Comparison of ENCODE assay signal across 9 mouse cellular contexts in the genomic region with DNA sequence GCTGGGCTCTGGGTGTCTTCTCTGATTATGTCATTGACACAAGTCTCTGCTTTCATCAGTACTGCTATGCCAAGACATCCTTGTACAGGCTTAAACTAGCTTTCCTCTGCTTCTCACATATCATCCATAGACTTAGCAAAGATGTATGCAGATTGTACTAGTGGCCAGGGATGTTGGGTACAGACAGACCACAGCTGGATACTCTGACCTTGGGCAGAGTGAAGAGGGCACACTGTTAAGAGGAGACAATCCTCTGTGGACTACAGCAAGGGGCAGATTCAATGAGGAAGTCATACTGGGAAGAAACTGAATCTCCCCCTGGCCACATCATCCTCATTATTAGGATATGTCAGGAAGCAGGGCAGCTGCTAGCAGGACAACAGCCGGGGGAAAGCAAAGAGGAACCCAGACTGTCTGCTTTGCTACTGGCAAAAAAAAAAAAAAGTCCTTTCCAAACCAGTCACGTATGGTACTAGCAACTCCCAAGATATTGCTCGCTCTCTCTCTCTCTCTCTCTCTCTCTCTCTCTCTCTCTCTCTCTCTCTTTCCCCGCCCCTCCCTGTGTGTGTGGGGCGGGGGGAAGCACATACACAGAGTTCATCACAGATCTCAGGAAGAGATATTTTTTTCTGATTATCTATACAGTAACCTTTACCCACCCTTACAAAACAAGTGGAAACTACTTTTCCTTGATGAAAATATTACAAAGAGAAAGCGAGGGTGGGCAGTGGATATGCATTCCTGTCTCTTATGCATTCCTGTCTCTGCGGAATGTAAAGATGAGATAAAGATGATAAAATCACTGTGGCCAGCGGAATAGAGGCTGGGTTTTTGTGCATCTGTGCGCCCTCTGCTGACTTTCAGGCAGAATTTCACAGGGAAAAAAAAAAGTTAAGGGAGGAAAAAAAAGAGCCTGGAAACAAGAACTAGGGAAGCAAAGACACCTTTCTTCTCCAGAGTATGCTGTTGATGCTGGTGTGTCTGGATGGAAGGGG. TPM values are rescaled to one million over a fixed set of nuclear protein-coding genes. Genes with fewer than 3 reads are reported as not detected.
A peak's percentile ranks its signal among the peaks of the same experiment; 100 is the strongest.
DNase-seq lines count a peak whose midpoint lies in the region; ATAC-seq and TF ChIP-seq lines count a peak whose summit lies in the region.
"Had no signal": no experiment of that assay in that cellular context is flagged by ENCODE, and none has a peak within 500 bp of the region (broad histone marks: within the 10 kb centered on the region; RNA-seq: fewer than 3 reads in every experiment).

No protein-coding gene starts in this region.

- H3K79me3 ChIP-seq in C2C12 (ENCODE audit: low read depth) = peaks cover 9% of the 10 kb centered on the region

- 21% methylated on average over 8 of the region's 9 CpGs for WGBS in heart, embryonic 16.5 days

- DNase-seq in heart, adult 11 months = no peak
- DNase-seq in brain, embryonic 14.5 days (ENCODE audit: low read depth) = peak; percentile 68
- peak; percentile 7 for DNase-seq in kidney, postnatal 14 days
- DNase-seq in spleen, postnatal 10 days (ENCODE audit: low spot score in 2 of 2) = no peak

- peaks cover 48% of the 10 kb centered on the region for H3K79me2 ChIP-seq in C2C12 (ENCODE audit: control insufficient read depth, insufficient read depth)

- H3K4me1 ChIP-seq in heart, embryonic 16.5 days (ENCODE audit: control insufficient read depth, insufficient read depth, low read length) = no peaks in the 10 kb centered on the region

- no peak for TF ChIP-seq POLR2A in brain, embryonic 14.5 days (IDR thresholded peaks at IDR 0.05; ENCODE audit: borderline replicate concordance, extremely low read depth, insufficient read depth, insufficient read length, poor library complexity, severe bottlenecking)

- no peaks in the 10 kb centered on the region for H3K27me3 ChIP-seq in heart, embryonic 16.5 days (ENCODE audit: control insufficient read depth, insufficient read depth, low read length)
- H3K27me3 ChIP-seq in C2C12 (ENCODE audit: control insufficient read depth, insufficient read depth, insufficient read length) = no peaks in the 10 kb centered on the region

- peak overlapping the region; percentile 49 for H3K4me2 ChIP-seq in heart, embryonic 16.5 days (ENCODE audit: low read depth, low read length)

- no peak overlapping the region for H3K9ac ChIP-seq in heart, embryonic 16.5 days (ENCODE audit: low read length)

- H3K27ac ChIP-seq in heart, embryonic 16.5 days (ENCODE audit: low read length) = no peak overlapping the region
- H3K27ac ChIP-seq: macrophage had no signal

- peak overlapping the region; percentile 12; the same call in 1 of the 2 replicates for H3K4me3 ChIP-seq in heart, embryonic 16.5 days (ENCODE audit: low read length)
- no peak overlapping the region for H3K4me3 ChIP-seq in C2C12 (ENCODE audit: insufficient read depth, poor library complexity, severe bottlenecking)

- H3ac ChIP-seq in C2C12 (ENCODE audit: control insufficient read depth, insufficient read length, low read depth) = no peak overlapping the region

- H3K36me3 ChIP-seq in heart, embryonic 16.5 days (ENCODE audit: control insufficient read depth, insufficient read depth) = no peaks in the 10 kb centered on the region
- no peaks in the 10 kb centered on the region for H3K36me3 ChIP-seq in C2C12 (ENCODE audit: control insufficient read depth, insufficient read depth)

- H3K9me3 ChIP-seq in heart, embryonic 16.5 days (replicated peaks; ENCODE audit: control insufficient read depth, low read length) = no peaks in the 10 kb centered on the region

- no peak for TF ChIP-seq CTCF in C2C12 (IDR thresholded peaks at IDR 0.05; ENCODE audit: control insufficient read depth, insufficient read depth, insufficient read length)
- peak; percentile 56; the same call in 1 of the 2 replicates for TF ChIP-seq CTCF in brain, embryonic 14.5 days (IDR thresholded peaks at IDR 0.05; ENCODE audit: borderline replicate concordance, extremely low read depth, insufficient read depth, insufficient read length)

- ATAC-seq in heart, embryonic 16.5 days (replicated peaks; ENCODE audit: extremely low read depth, insufficient read depth, low FRiP score) = no peak
- no peak; the same call in 1 of the 2 replicates for ATAC-seq in granulocyte monocyte progenitor cell, adult 5-6 weeks (replicated peaks; ENCODE audit: poor library complexity, severe bottlenecking)
- no peak for ATAC-seq in monocyte, adult 5-6 weeks (replicated peaks; ENCODE audit: insufficient number of reproducible peaks, low FRiP score, low TSS enrichment, poor library complexity, severe bottlenecking)

TF ChIP-seq in C2C12, 6 proteins besides CTCF, POLR2A, EP300 and RAD21:
- TF ChIP-seq USF1 (IDR thresholded peaks at IDR 0.05; ENCODE audit: low read depth) = no peak
- peak; percentile 36 for TF ChIP-seq MYOD1 (IDR thresholded peaks at IDR 0.05; ENCODE audit: control insufficient read depth, insufficient read length, low read depth)

RNA-seq across cellular contexts. Expression of a gene that starts 31.2 kb away (rescaled TPM):
- 0.95 and 1.00 TPM in 2 replicates for polyA plus RNA-seq in heart, embryonic 16.5 days (2015; fragmentation: Nextera tagmentation; extraction: Ambion mirVana)
- polyA plus RNA-seq in C2C12 (2012; fragmentation: generic; extraction: Trizol) = 8.8 TPM
- 15.2 and 24.4 TPM in 2 replicates for polyA plus RNA-seq in brain, embryonic 14.5 days (2012; rRNA removed)
- total RNA-seq in granulocyte monocyte progenitor cell, adult 5-6 weeks (2014; fragmentation: Nextera tagmentation) = 0.32 TPM in 1 of 2 replicates, not detected in the other
- not detected in 2 replicates for total RNA-seq in granulocyte monocyte progenitor cell, adult 5-6 weeks (2017)
- total RNA-seq in monocyte, adult 5-6 weeks (2017) = not detected in 3 replicates
- polyA plus RNA-seq: macrophage had no signal

Comparison
In these comparisons a context has a peak if more than half of its experiments do, and no peak if none do; other contexts are left out.
1. DNase-seq: peak in brain, embryonic 14.5 days (single experiment) and kidney, postnatal 14 days (single experiment); none in heart, adult 11 months (single experiment) and spleen, postnatal 10 days (0 of 2).